Mouse (Mus musculus): ENCODE data around the gene Olfr1232. TPM values are rescaled to one million over a fixed set of nuclear protein-coding genes. Genes with fewer than 3 reads are reported as not detected.

The Olfr1232 gene
- not detected in 2 replicates for polyA plus RNA-seq (2012; ENCODE audit: insufficient read depth, insufficient read length, missing spikeins)

DNA sequence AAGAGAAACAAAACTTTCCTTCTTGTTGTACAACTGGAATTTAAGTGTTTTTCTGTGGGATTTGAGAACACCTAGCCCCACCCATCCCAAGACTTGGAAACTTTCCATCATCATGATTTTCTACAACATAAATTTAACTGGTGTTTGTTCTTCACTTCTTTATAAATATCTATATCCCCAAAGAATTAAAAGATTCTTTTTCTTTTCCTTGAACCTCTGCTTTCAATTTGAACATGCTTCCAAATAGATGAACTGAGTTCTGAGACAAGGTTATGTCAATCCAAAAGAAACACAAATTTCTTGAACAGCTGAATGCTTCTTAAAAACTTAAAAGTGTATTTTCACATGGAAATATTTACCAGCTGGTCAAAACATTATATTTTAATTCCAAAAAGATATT lies at the start of gene Olfr1232:
TSS of gene Olfr1232 (minus strand) at position 101 of the 400 bp plus-strand sequence.
- H3K4me3 ChIP-seq (ENCODE audit: insufficient read depth, low read length): no peak within 1 kb of the TSS
- TF ChIP-seq POLR2A (IDR thresholded peaks at IDR 0.05; ENCODE audit: borderline replicate concordance, low read depth, low read length): no peak
- no peaks in the 10 kb centered on the region for H3K4me1 ChIP-seq (ENCODE audit: control insufficient read depth, insufficient read depth, low read length)
- no peak within 1 kb of the TSS for H3K27ac ChIP-seq (ENCODE audit: insufficient read depth, low read depth, low read length)

DNA sequence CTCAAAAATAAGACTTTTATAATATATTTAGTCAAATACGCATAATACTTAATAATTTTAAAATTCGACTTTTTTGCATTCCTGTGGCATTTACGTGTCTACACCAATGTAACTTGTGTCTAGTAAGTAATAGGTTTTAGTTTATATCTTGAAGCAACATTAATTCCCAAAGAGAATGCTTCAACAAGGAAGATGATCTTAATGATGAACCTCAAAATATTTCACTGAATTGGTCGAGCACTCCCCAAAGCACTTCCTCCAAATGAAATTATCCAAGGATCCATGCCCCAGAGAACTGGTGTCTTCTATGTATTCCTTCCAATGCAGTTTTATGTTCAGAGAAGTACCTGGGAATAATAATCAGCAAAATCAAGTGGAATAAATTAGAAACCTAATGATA lies 35.3 kb upstream of the Olfr1232 start, which contains the start of gene Olfr1234:
TSS of gene Olfr1234 (minus strand) at position 101 of the 400 bp plus-strand sequence.
- no peak within 1 kb of the TSS for H3K4me3 ChIP-seq (ENCODE audit: insufficient read depth, low read length)
- no peaks in the 10 kb centered on the region for H3K4me1 ChIP-seq (ENCODE audit: control insufficient read depth, insufficient read depth, low read length)
- no peak for TF ChIP-seq CTCF (IDR thresholded peaks at IDR 0.05; ENCODE audit: low read depth, low read length)
- TF ChIP-seq POLR2A (IDR thresholded peaks at IDR 0.05; ENCODE audit: borderline replicate concordance, low read depth, low read length): no peak
- H3K27ac ChIP-seq (ENCODE audit: insufficient read depth, low read depth, low read length): no peak within 1 kb of the TSS

DNA sequence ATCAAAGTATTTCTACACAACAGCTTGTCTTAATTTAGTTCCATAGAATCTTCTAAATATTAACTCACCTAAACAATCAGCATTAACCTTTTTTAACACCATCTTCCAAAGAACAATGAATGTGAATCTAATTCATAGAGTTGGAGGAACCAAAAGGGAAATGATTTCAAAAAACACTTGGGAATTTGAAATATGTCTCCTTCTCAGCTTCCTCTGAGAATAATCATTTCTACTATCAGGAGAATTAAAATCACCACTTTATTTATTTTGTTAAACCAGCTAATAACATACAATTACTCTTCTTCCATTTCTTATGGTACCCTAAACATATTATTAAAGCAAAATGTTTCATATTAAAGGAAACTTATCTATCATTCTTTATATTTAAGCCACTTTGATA lies 12.8 kb upstream of the Olfr1232 start, which contains the start of gene Olfr1233:
TSS of gene Olfr1233 (minus strand) at position 101 of the 400 bp plus-strand sequence.
- H3K4me3 ChIP-seq (ENCODE audit: insufficient read depth, low read length): no peak within 1 kb of the TSS
- no peaks in the 10 kb centered on the region for H3K4me1 ChIP-seq (ENCODE audit: control insufficient read depth, insufficient read depth, low read length)
- no peak for TF ChIP-seq POLR2A (IDR thresholded peaks at IDR 0.05; ENCODE audit: borderline replicate concordance, low read depth, low read length)
- TF ChIP-seq CTCF (IDR thresholded peaks at IDR 0.05; ENCODE audit: low read depth, low read length): no peak
- H3K27ac ChIP-seq (ENCODE audit: insufficient read depth, low read depth, low read length): no peak within 1 kb of the TSS

DNA sequence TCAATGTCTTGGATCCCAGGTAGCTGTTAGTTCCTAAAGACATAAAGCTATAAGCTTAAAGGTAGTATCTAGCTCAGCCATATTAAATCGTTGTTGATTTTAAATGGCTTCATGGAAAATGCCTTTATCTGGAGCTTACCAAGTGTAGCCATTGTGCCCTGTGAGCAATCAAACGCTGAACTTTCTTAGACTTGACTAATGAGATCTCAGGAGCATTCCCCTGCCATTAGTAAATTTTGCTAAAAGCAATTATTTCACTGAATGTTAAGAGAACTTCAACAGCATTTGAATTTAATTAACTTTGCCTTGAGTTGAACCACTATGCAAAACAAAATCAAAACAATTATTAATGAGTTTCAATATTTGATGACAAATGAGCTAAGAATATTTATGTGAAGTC lies 22.5 kb downstream of the Olfr1232 start, which contains the start of gene Olfr1231:
TSS of gene Olfr1231 (minus strand) at position 101 of the 400 bp plus-strand sequence.
- Histone ChIP-seq H3K4me1 (ENCODE audit: control insufficient read depth, insufficient read depth, low read length) (no peaks in the 10 kb centered on the region), H3K4me3 (ENCODE audit: insufficient read depth, low read length) (no peak within 1 kb of the TSS), H3K27ac (ENCODE audit: insufficient read depth, low read depth, low read length) (no peak within 1 kb of the TSS)
- TF ChIP-seq POLR2A (IDR thresholded peaks at IDR 0.05; ENCODE audit: borderline replicate concordance, low read depth, low read length) (no peak), CTCF (IDR thresholded peaks at IDR 0.05; ENCODE audit: low read depth, low read length) (no peak)

DNA sequence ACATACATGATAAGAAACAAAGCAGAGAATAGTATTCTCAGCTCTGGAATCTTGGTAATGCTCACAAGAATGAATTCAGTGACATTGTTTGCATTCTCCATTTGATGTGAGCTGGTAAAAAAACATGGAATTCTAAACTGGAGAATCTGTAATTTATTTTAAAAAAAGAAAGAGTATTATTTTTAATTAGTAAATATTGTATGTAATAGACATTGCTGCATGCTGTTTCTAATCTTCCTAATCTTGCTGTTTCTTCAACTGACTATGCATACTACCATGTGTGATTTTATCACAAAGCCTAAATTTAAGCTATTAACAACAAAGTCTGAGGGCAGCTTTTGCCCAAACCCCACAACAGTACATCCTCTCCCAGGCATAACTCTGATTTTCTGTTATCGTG lies 32.3 kb downstream of the Olfr1232 start, which contains the start of gene Olfr1230:
TSS of gene Olfr1230 (minus strand) at position 101 of the 400 bp plus-strand sequence.
- TF ChIP-seq POLR2A (IDR thresholded peaks at IDR 0.05; ENCODE audit: borderline replicate concordance, low read depth, low read length) (no peak), CTCF (IDR thresholded peaks at IDR 0.05; ENCODE audit: low read depth, low read length) (no peak)
- Histone ChIP-seq H3K27ac (ENCODE audit: insufficient read depth, low read depth, low read length) (peak within 1 kb of the TSS; percentile 84), H3K4me1 (ENCODE audit: control insufficient read depth, insufficient read depth, low read length) (peaks cover 9% of the 10 kb centered on the region), H3K4me3 (ENCODE audit: insufficient read depth, low read length) (no peak within 1 kb of the TSS)

DNA sequence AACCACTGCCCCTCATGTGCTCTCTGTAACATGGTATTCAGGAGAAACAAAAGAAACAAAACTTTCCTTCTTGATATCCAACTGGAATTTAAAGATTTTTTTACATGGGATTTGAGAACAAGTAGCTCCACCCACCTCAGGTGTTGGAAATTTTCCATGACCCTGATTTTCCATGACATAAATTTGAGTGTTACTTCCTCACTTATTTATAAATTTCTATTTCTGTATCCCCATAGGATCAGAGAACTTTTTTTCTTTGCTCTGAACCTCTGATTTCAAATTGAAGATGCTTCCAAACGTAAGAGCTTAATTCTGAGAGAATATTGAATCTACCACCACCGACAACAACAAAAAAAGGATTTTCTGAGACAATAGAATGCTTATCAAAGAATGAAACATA lies 41.6 kb downstream of the Olfr1232 start, which contains the start of gene Olfr1229:
TSS of gene Olfr1229 (minus strand) at position 101 of the 400 bp plus-strand sequence.
- TF ChIP-seq CTCF (IDR thresholded peaks at IDR 0.05; ENCODE audit: low read depth, low read length): no peak
- TF ChIP-seq POLR2A (IDR thresholded peaks at IDR 0.05; ENCODE audit: borderline replicate concordance, low read depth, low read length): no peak
- Histone ChIP-seq H3K4me3 (ENCODE audit: insufficient read depth, low read length) (no peak within 1 kb of the TSS), H3K4me1 (ENCODE audit: control insufficient read depth, insufficient read depth, low read length) (no peaks in the 10 kb centered on the region), H3K27ac (ENCODE audit: insufficient read depth, low read depth, low read length) (no peak within 1 kb of the TSS)

Other genes with a start within 250 kb of the Olfr1232 start
- gene Olfr1219, start 246.2 kb downstream of the Olfr1232 start, polyA plus RNA-seq (2012; ENCODE audit: insufficient read depth, insufficient read length, missing spikeins): 0.37 TPM in 1 of 2 replicates, not detected in the other
- not detected in 2 replicates for gene Olfr1220, start 222.8 kb downstream of the Olfr1232 start, polyA plus RNA-seq (2012; ENCODE audit: insufficient read depth, insufficient read length, missing spikeins)
- gene Olfr1221, start 212.4 kb downstream of the Olfr1232 start, polyA plus RNA-seq (2012; ENCODE audit: insufficient read depth, insufficient read length, missing spikeins): not detected in 2 replicates
- gene Olfr1222, start 196.6 kb downstream of the Olfr1232 start, polyA plus RNA-seq (2012; ENCODE audit: insufficient read depth, insufficient read length, missing spikeins): not detected in 2 replicates
- not detected in 2 replicates for gene Olfr1223, start 178.1 kb downstream of the Olfr1232 start, polyA plus RNA-seq (2012; ENCODE audit: insufficient read depth, insufficient read length, missing spikeins)
- gene Olfr1224-ps1, start 165.6 kb downstream of the Olfr1232 start, polyA plus RNA-seq (2012; ENCODE audit: insufficient read depth, insufficient read length, missing spikeins): not detected in 2 replicates
- not detected in 2 replicates for gene Olfr1225, start 155.0 kb downstream of the Olfr1232 start, polyA plus RNA-seq (2012; ENCODE audit: insufficient read depth, insufficient read length, missing spikeins)
- gene Olfr1226, start 129.6 kb downstream of the Olfr1232 start, polyA plus RNA-seq (2012; ENCODE audit: insufficient read depth, insufficient read length, missing spikeins): not detected in 2 replicates
- not detected in 2 replicates for gene Olfr1228, start 75.6 kb downstream of the Olfr1232 start, polyA plus RNA-seq (2012; ENCODE audit: insufficient read depth, insufficient read length, missing spikeins)
- not detected in 2 replicates for gene Olfr1229, start 41.7 kb downstream of the Olfr1232 start, polyA plus RNA-seq (2012; ENCODE audit: insufficient read depth, insufficient read length, missing spikeins)
- not detected in 2 replicates for gene Olfr1230, start 32.4 kb downstream of the Olfr1232 start, polyA plus RNA-seq (2012; ENCODE audit: insufficient read depth, insufficient read length, missing spikeins)
- gene Olfr1231, start 22.6 kb downstream of the Olfr1232 start, polyA plus RNA-seq (2012; ENCODE audit: insufficient read depth, insufficient read length, missing spikeins): not detected in 2 replicates
- gene Olfr1233, start 12.7 kb upstream of the Olfr1232 start, polyA plus RNA-seq (2012; ENCODE audit: insufficient read depth, insufficient read length, missing spikeins): not detected in 2 replicates
- not detected in 2 replicates for gene Olfr1234, start 35.2 kb upstream of the Olfr1232 start, polyA plus RNA-seq (2012; ENCODE audit: insufficient read depth, insufficient read length, missing spikeins)
- not detected in 2 replicates for gene Olfr1238, start 80.0 kb upstream of the Olfr1232 start, polyA plus RNA-seq (2012; ENCODE audit: insufficient read depth, insufficient read length, missing spikeins)
- gene Olfr1239, start 90.7 kb upstream of the Olfr1232 start, polyA plus RNA-seq (2012; ENCODE audit: insufficient read depth, insufficient read length, missing spikeins): not detected in 2 replicates
- gene Olfr1240, start 113.3 kb upstream of the Olfr1232 start, polyA plus RNA-seq (2012; ENCODE audit: insufficient read depth, insufficient read length, missing spikeins): not detected in 2 replicates
- not detected in 2 replicates for gene Olfr1241, start 157.5 kb upstream of the Olfr1232 start, polyA plus RNA-seq (2012; ENCODE audit: insufficient read depth, insufficient read length, missing spikeins)
- not detected in 2 replicates for gene Olfr1242, start 168.7 kb upstream of the Olfr1232 start, polyA plus RNA-seq (2012; ENCODE audit: insufficient read depth, insufficient read length, missing spikeins)
- not detected in 2 replicates for gene Olfr1243, start 201.8 kb upstream of the Olfr1232 start, polyA plus RNA-seq (2012; ENCODE audit: insufficient read depth, insufficient read length, missing spikeins)
- gene Olfr1245, start 248.8 kb upstream of the Olfr1232 start, polyA plus RNA-seq (2012; ENCODE audit: insufficient read depth, insufficient read length, missing spikeins): not detected in 2 replicates

Data from bone marrow macrophage, adult 2 months (primary cell).